In the genomic region with DNA sequence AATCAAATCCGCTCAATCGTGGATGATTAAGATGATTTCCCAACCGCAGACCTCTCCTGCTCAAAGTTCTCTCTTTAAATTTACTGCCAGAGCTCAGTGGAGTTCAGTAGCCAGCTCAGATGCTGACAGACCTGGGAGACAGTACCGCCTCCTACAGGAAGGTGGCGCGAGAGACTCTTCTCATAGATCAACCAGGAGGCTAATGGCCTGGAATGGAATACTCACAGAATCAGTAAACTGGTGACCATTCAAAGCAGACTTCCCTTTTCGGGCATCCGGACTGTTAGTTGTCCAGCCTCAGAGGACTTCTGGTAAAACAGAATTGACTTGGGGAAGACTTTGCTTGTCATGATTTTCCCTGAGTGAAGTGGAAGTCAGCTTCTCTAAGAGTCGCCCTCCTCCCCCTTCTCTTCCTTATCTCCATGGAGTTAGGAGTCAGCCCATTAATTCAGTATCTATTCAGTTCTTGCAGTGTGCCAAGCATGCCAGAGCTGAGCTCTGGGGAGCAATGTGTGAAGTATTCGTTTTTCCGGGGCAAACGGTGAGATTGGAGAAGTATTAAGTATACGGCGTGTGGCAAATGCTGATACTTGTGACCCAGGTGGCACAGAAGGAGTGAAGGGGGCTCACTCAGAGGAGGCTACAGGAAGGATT, we compare ENCODE assay signal across 9 mouse cellular contexts.
DNase-seq lines count a peak whose midpoint lies in the region; ATAC-seq and TF ChIP-seq lines count a peak whose summit lies in the region.
"Had no signal": no experiment of that assay in that cellular context is flagged by ENCODE, and none has a peak within 500 bp of the region (broad histone marks: within the 10 kb centered on the region; RNA-seq: fewer than 3 reads in every experiment).

No protein-coding gene starts in this region.

- H3K27me3 ChIP-seq in forebrain, postnatal 0 days (ENCODE audit: insufficient read depth, low read length): no peaks in the 10 kb centered on the region
- no peaks in the 10 kb centered on the region for H3K27me3 ChIP-seq in hindbrain, embryonic 12.5 days
- H3K27me3 ChIP-seq: limb, embryonic 12.5 days had no signal

- no peaks in the 10 kb centered on the region for H3K9me3 ChIP-seq in ES-E14 (ENCODE audit: control insufficient read depth, insufficient read depth, low read depth, low read length)
- no peaks in the 10 kb centered on the region for H3K9me3 ChIP-seq in forebrain, postnatal 0 days (ENCODE audit: low read length)
- no peaks in the 10 kb centered on the region for H3K9me3 ChIP-seq in hindbrain, embryonic 12.5 days (replicated peaks)
- H3K9me3 ChIP-seq: limb, embryonic 12.5 days had no signal

- peak; percentile 81 for TF ChIP-seq CTCF in forebrain, postnatal 0 days (IDR thresholded peaks at IDR 0.05; ENCODE audit: low read depth)

- H3K4me2 ChIP-seq in forebrain, postnatal 0 days (ENCODE audit: low read depth): no peak overlapping the region
- no peak overlapping the region for H3K4me2 ChIP-seq in hindbrain, embryonic 12.5 days (replicated peaks)
- H3K4me2 ChIP-seq: limb, embryonic 12.5 days had no signal

- no peak overlapping the region for H3K27ac ChIP-seq in ES-E14 (ENCODE audit: insufficient read depth, low read depth, low read length, poor library complexity, severe bottlenecking)
- H3K27ac ChIP-seq in forebrain, postnatal 0 days (ENCODE audit: low read depth, low read length): no peak overlapping the region
- no peak overlapping the region for H3K27ac ChIP-seq in hindbrain, embryonic 12.5 days
- H3K27ac ChIP-seq: limb, embryonic 12.5 days had no signal

- ATAC-seq in forebrain, postnatal 0 days: peak; percentile 66
- ATAC-seq in hindbrain, embryonic 12.5 days (ENCODE audit: low FRiP score): peak; percentile 64
- ATAC-seq in megakaryocyte progenitor cell, adult 5-6 weeks (replicated peaks; ENCODE audit: poor library complexity): peak; percentile 97

- 28% methylated on average over 14 of the region's 14 CpGs for WGBS in forebrain, postnatal 0 days
- WGBS in hindbrain, embryonic 12.5 days: 45% methylated on average over 14 of the region's 14 CpGs

- peaks cover 0 to 2% of the 10 kb centered on the region in 2 experiments; a peak in 1 of 4 replicates for H3K4me1 ChIP-seq in ES-E14 (ENCODE audit: control insufficient read depth in 2 of 2, insufficient read depth in 2 of 2, low read length in 2 of 2, poor library complexity in 1 of 2)
- no peaks in the 10 kb centered on the region for H3K4me1 ChIP-seq in forebrain, postnatal 0 days (ENCODE audit: insufficient read depth)
- no peaks in the 10 kb centered on the region for H3K4me1 ChIP-seq in hindbrain, embryonic 12.5 days
- H3K4me1 ChIP-seq: limb, embryonic 12.5 days had no signal

- no peaks in the 10 kb centered on the region for H3K36me3 ChIP-seq in ES-E14 (ENCODE audit: control insufficient read depth, insufficient read depth, low read length, poor library complexity, severe bottlenecking)
- no peaks in the 10 kb centered on the region for H3K36me3 ChIP-seq in forebrain, postnatal 0 days (ENCODE audit: insufficient read depth)
- H3K36me3 ChIP-seq in hindbrain, embryonic 12.5 days: no peaks in the 10 kb centered on the region
- H3K36me3 ChIP-seq: limb, embryonic 12.5 days had no signal

- peak; percentile 70 for DNase-seq in ES-E14 (ENCODE audit: low read depth, low spot score)
- DNase-seq in c-Kit-positive CD71-positive TER-119-positive erythroid progenitor cells, embryonic 14.5 days (ENCODE audit: low spot score): peak; percentile 4
- peak; percentile 80 for DNase-seq in forebrain, postnatal 0 days
- peak; percentile 87 to 90 for DNase-seq in layer of hippocampus, postnatal 14 days (ENCODE audit: low spot score in 2 of 2)
- DNase-seq in right cerebral cortex, postnatal 14 days: peak; percentile 76
- peak; percentile 69 to 82 for DNase-seq in urinary bladder, postnatal 4 days (ENCODE audit: low spot score in 2 of 2)

- H3K4me3 ChIP-seq in ES-E14 (ENCODE audit: insufficient read depth in 1 of 2, low read depth in 1 of 2, low read length in 2 of 2, poor library complexity in 1 of 2, severe bottlenecking in 1 of 2): no peak overlapping the region
- no peak overlapping the region for H3K4me3 ChIP-seq in forebrain, postnatal 0 days (ENCODE audit: low read depth, low read length)
- no peak overlapping the region for H3K4me3 ChIP-seq in hindbrain, embryonic 12.5 days
- H3K4me3 ChIP-seq: limb, embryonic 12.5 days had no signal

- H3K9ac ChIP-seq in ES-E14 (ENCODE audit: insufficient read depth, low read depth, low read length, poor library complexity, severe bottlenecking): no peak overlapping the region
- no peak overlapping the region for H3K9ac ChIP-seq in forebrain, postnatal 0 days
- no peak overlapping the region for H3K9ac ChIP-seq in hindbrain, embryonic 12.5 days
- H3K9ac ChIP-seq: limb, embryonic 12.5 days had no signal

- in situ Hi-C loops in ES-E14 (cut with MboI; ENCODE audit: low sequenced_read_pairs in 2 of 2, unreplicated experiment in 2 of 2): no loop called here

TF ChIP-seq in ES-E14, 5 proteins besides CTCF, POLR2A, EP300 and RAD21:
- TF ChIP-seq ZC3H11A (IDR thresholded peaks at IDR 0.05; ENCODE audit: borderline replicate concordance, low read depth, low read length): peak; percentile 95
- TF ChIP-seq MAFK (IDR thresholded peaks at IDR 0.05; ENCODE audit: insufficient read depth, low read depth, low read length): no peak

Comparison
In these comparisons a context has a peak if more than half of its experiments do, and no peak if none do; other contexts are left out.
1. DNase-seq: peak in every context shown above with its lines; median percentile 88 in layer of hippocampus, postnatal 14 days; 80 in forebrain, postnatal 0 days; 76 in right cerebral cortex, postnatal 14 days; 76 in urinary bladder, postnatal 4 days; 70 in ES-E14; 4 in c-Kit-positive CD71-positive TER-119-positive erythroid progenitor cells, embryonic 14.5 days.